Mouse (Mus musculus): ENCODE measurements around the gene Sirt7.

DNA sequence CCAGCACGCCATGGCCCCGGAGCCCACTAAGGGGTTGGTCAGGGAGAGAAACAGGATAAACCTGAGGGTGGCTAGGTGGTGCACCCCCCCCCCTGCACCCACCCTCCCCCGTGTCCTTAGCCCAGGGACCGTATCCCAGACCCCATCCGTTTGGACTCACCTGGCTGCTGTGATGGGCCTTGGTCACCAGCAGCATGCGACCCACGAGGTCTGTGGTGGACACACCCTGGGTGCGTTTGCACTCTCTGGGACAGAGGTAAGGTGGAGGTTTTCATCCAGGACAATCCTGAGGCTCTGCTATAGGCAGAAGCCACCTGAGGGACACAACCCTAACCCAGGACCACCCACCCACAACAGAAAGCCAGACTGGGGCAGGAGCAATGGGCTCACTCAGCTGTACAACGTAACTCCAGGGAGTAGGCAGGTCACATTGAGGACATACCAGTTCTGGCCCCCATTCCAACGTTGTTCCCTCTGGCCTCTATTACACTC, 11.5 kb downstream of the Sirt7 start:
- TF ChIP-seq POLR2A (IDR thresholded peaks at IDR 0.05; ENCODE audit: borderline replicate concordance, extremely low read depth, low read depth, low read length) (no peak), CTCF (IDR thresholded peaks at IDR 0.05; ENCODE audit: insufficient read depth, low read length) (no peak)

Data from lung, adult 2 months (tissue).